In genomic region chr19:41857086-41857762, GRCm38 (mm10) we compare ENCODE assay signal across 21 mouse cellular contexts. TPM values are rescaled to one million over a fixed set of nuclear protein-coding genes. Genes with fewer than 3 reads are reported as not detected.
DNase-seq lines count a peak whose midpoint lies in the region; ATAC-seq and TF ChIP-seq lines count a peak whose summit lies in the region.
"Had no signal": no experiment of that assay in that cellular context is flagged by ENCODE, and none has a peak within 500 bp of the region (broad histone marks: within the 10 kb centered on the region; RNA-seq: fewer than 3 reads in every experiment).

No protein-coding gene starts in this region.

- TF ChIP-seq EP300 in lung, postnatal 0 days (IDR thresholded peaks at IDR 0.05): peak; percentile 55

- no peaks in the 10 kb centered on the region for H3K4me1 ChIP-seq in lung, postnatal 0 days (ENCODE audit: insufficient read depth, low read depth, low read length)
- H3K4me1 ChIP-seq in liver, embryonic 13.5 days (replicated peaks): peaks cover 23% of the 10 kb centered on the region
- H3K4me1 ChIP-seq in stomach, embryonic 15.5 days: no peaks in the 10 kb centered on the region

- no peaks in the 10 kb centered on the region for H3K36me3 ChIP-seq in lung, postnatal 0 days (ENCODE audit: insufficient read depth, low read length)
- H3K36me3 ChIP-seq in liver, embryonic 13.5 days: peaks cover 12% of the 10 kb centered on the region
- H3K36me3 ChIP-seq in stomach, embryonic 15.5 days: peaks cover 5% of the 10 kb centered on the region; the same call in 1 of the 2 replicates

- H3K4me3 ChIP-seq in lung, postnatal 0 days (ENCODE audit: low read depth, low read length): no peak overlapping the region
- no peak overlapping the region for H3K4me3 ChIP-seq in liver, embryonic 13.5 days (replicated peaks)
- H3K4me3 ChIP-seq in stomach, embryonic 15.5 days (replicated peaks): no peak overlapping the region
- H3K4me3 ChIP-seq: embryonic facial prominence, embryonic 13.5 days; heart, embryonic 12.5 days; kidney, embryonic 15.5 days; midbrain, embryonic 10.5 days; myocyte had no signal

- WGBS in lung, postnatal 0 days: 56% methylated on average over 5 of the region's 5 CpGs
- WGBS in liver, embryonic 13.5 days (ENCODE audit: insufficient replicate concordance): 38% methylated on average over 5 of the region's 5 CpGs
- WGBS in stomach, embryonic 15.5 days: 60% methylated on average over 5 of the region's 5 CpGs

- no peak overlapping the region for H3K9ac ChIP-seq in lung, postnatal 0 days (replicated peaks; ENCODE audit: low read depth)
- 0 out of 2 replicates have a peak overlapping the region, but pooled peaks have one; percentile 9 for H3K9ac ChIP-seq in liver, embryonic 13.5 days
- no peak overlapping the region for H3K9ac ChIP-seq in stomach, embryonic 15.5 days
- H3K9ac ChIP-seq: heart, embryonic 12.5 days; kidney, embryonic 15.5 days had no signal

- peak; percentile 54 for ATAC-seq in lung, postnatal 0 days
- ATAC-seq in common myeloid progenitor, adult 5-6 weeks (replicated peaks; ENCODE audit: low read depth, poor library complexity, severe bottlenecking): peak; percentile 39; the same call in 1 of the 2 replicates
- ATAC-seq in liver, embryonic 13.5 days (ENCODE audit: low read depth): peak; percentile 68
- ATAC-seq in stomach, embryonic 15.5 days (ENCODE audit: insufficient read depth, low FRiP score, low read depth): peak; percentile 68
- ATAC-seq: CD4-positive, CD25-positive, alpha-beta regulatory T cell, adult 4 months; hindbrain, postnatal 0 days; Patski had no signal

- no peak for TF ChIP-seq CTCF in lung, postnatal 0 days (IDR thresholded peaks at IDR 0.05)

- H3K9me3 ChIP-seq in lung, postnatal 0 days (ENCODE audit: low read length): no peaks in the 10 kb centered on the region
- no peaks in the 10 kb centered on the region for H3K9me3 ChIP-seq in liver, embryonic 13.5 days (replicated peaks)
- H3K9me3 ChIP-seq in stomach, embryonic 15.5 days: no peaks in the 10 kb centered on the region
- H3K9me3 ChIP-seq: embryonic facial prominence, embryonic 13.5 days; heart, embryonic 12.5 days; kidney, embryonic 15.5 days; midbrain, embryonic 10.5 days had no signal

- no peak overlapping the region for H3K4me2 ChIP-seq in lung, postnatal 0 days (replicated peaks; ENCODE audit: low read depth, low read length)
- no peak overlapping the region for H3K4me2 ChIP-seq in liver, embryonic 13.5 days
- H3K4me2 ChIP-seq in stomach, embryonic 15.5 days: no peak overlapping the region
- H3K4me2 ChIP-seq: embryonic facial prominence, embryonic 13.5 days; heart, embryonic 12.5 days; kidney, embryonic 15.5 days had no signal

- no peak overlapping the region for H3K27ac ChIP-seq in lung, postnatal 0 days (ENCODE audit: low read length)
- H3K27ac ChIP-seq in liver, embryonic 13.5 days: no peak overlapping the region
- H3K27ac ChIP-seq in stomach, embryonic 15.5 days: peak overlapping the region; percentile 33
- H3K27ac ChIP-seq: embryonic facial prominence, embryonic 13.5 days; hindbrain, postnatal 0 days; midbrain, embryonic 10.5 days had no signal

- DNase-seq in lung, postnatal 0 days (ENCODE audit: low spot score): peak; percentile 31
- DNase-seq in lung, postnatal 10 days: no peak
- DNase-seq in liver, embryonic 13.5 days: peak; percentile 19
- no peak for DNase-seq in cerebellum, postnatal 25 days
- DNase-seq in thymus, postnatal 10 days (ENCODE audit: low spot score in 2 of 2): no peak
- DNase-seq in B cell, adult 2 months: no peak
- DNase-seq: heart, postnatal 36 days; layer of hippocampus, adult 9-11 months; right cerebral cortex, adult 18-20 months; spleen, adult 18-20 months; thymus, adult 18-20 months had no signal

- H3K27me3 ChIP-seq in lung, postnatal 0 days (replicated peaks; ENCODE audit: insufficient read depth, low read length): no peaks in the 10 kb centered on the region
- H3K27me3 ChIP-seq in liver, embryonic 13.5 days: no peaks in the 10 kb centered on the region
- H3K27me3 ChIP-seq in stomach, embryonic 15.5 days (replicated peaks): no peaks in the 10 kb centered on the region
- H3K27me3 ChIP-seq: embryonic facial prominence, embryonic 13.5 days; heart, embryonic 12.5 days; kidney, embryonic 15.5 days; Patski had no signal

RNA-seq across cellular contexts. Expression of gene Frat2, which starts 9.3 kb away (rescaled TPM):
- 4.6 and 5.9 TPM in 2 replicates for polyA plus RNA-seq in lung, postnatal 0 days (2015; fragmentation: Nextera tagmentation; extraction: Ambion mirVana)
- 26.8 and 27.4 TPM in 2 replicates for total RNA-seq in common myeloid progenitor, adult 5-6 weeks (2017)
- polyA plus RNA-seq in liver, embryonic 13.5 days (2015; fragmentation: Nextera tagmentation; extraction: Ambion mirVana): 4.6 and 6.0 TPM in 2 replicates
- polyA plus RNA-seq in stomach, embryonic 15.5 days (2015; fragmentation: Nextera tagmentation; extraction: Ambion mirVana): 6.9 and 9.0 TPM in 2 replicates

RNA-seq across cellular contexts. Expression of gene Frat1, which starts 27.5 kb away (rescaled TPM):
- 12.8 and 14.1 TPM in 2 replicates for polyA plus RNA-seq in lung, postnatal 0 days (2015; fragmentation: Nextera tagmentation; extraction: Ambion mirVana)
- 9.9 and 14.7 TPM in 2 replicates for total RNA-seq in common myeloid progenitor, adult 5-6 weeks (2017)
- 13.7 and 14.5 TPM in 2 replicates for polyA plus RNA-seq in liver, embryonic 13.5 days (2015; fragmentation: Nextera tagmentation; extraction: Ambion mirVana)
- polyA plus RNA-seq in stomach, embryonic 15.5 days (2015; fragmentation: Nextera tagmentation; extraction: Ambion mirVana): 12.3 and 14.1 TPM in 2 replicates

RNA-seq across cellular contexts. Expression of gene Rrp12, which starts 38.7 kb away (rescaled TPM):
- 2.7 and 2.9 TPM in 2 replicates for polyA plus RNA-seq in lung, postnatal 0 days (2015; fragmentation: Nextera tagmentation; extraction: Ambion mirVana)
- 20.5 and 23.3 TPM in 2 replicates for total RNA-seq in common myeloid progenitor, adult 5-6 weeks (2017)
- 15.2 and 17.2 TPM in 2 replicates for polyA plus RNA-seq in liver, embryonic 13.5 days (2015; fragmentation: Nextera tagmentation; extraction: Ambion mirVana)
- 13.7 and 14.2 TPM in 2 replicates for polyA plus RNA-seq in stomach, embryonic 15.5 days (2015; fragmentation: Nextera tagmentation; extraction: Ambion mirVana)

RNA-seq across cellular contexts. Expression of gene Pgam1, which starts 54.5 kb away (rescaled TPM):
- polyA plus RNA-seq in lung, postnatal 0 days (2015; fragmentation: Nextera tagmentation; extraction: Ambion mirVana): 152 TPM in 2 replicates
- total RNA-seq in common myeloid progenitor, adult 5-6 weeks (2017): 206 and 215 TPM in 2 replicates
- 230 and 238 TPM in 2 replicates for polyA plus RNA-seq in liver, embryonic 13.5 days (2015; fragmentation: Nextera tagmentation; extraction: Ambion mirVana)
- polyA plus RNA-seq in stomach, embryonic 15.5 days (2015; fragmentation: Nextera tagmentation; extraction: Ambion mirVana): 626 and 677 TPM in 2 replicates

RNA-seq across cellular contexts. Expression of gene Arhgap19, which starts 55.4 kb away (rescaled TPM):
- polyA plus RNA-seq in lung, postnatal 0 days (2015; fragmentation: Nextera tagmentation; extraction: Ambion mirVana): 2.1 and 2.8 TPM in 2 replicates
- total RNA-seq in common myeloid progenitor, adult 5-6 weeks (2017): 33.2 and 36.2 TPM in 2 replicates
- 25.0 and 33.6 TPM in 2 replicates for polyA plus RNA-seq in liver, embryonic 13.5 days (2015; fragmentation: Nextera tagmentation; extraction: Ambion mirVana)
- polyA plus RNA-seq in stomach, embryonic 15.5 days (2015; fragmentation: Nextera tagmentation; extraction: Ambion mirVana): 19.1 and 20.8 TPM in 2 replicates

Comparison
In these comparisons a context has a peak if more than half of its experiments do, and no peak if none do; other contexts are left out.
1. DNase-seq: peak in lung, postnatal 0 days (single experiment) and liver, embryonic 13.5 days (single experiment); none in lung, postnatal 10 days (single experiment), cerebellum, postnatal 25 days (0 of 2), thymus, postnatal 10 days (0 of 2) and B cell, adult 2 months (0 of 2).
2. Peak in every context shown above with its lines, with median percentiles within 50 percentile points of each other: ATAC-seq.